Mouse (Mus musculus): ENCODE results near the gene Aldh1a1.
"Not testable (repeated sequence)": the region's sequence is repeated elsewhere in the genome, so short reads cannot be mapped to it uniquely, and the experiment has no call there.

Aldh1a1 gene

GRCm38 (mm10) chr19:20492491-20492890 lies at the start of gene Aldh1a1:
Gene Aldh1a1, plus strand, starts transcription at chr19:20492715.
- no peak for DNase-seq

- no peak for DNase-seq
These were observed 44.7 kb upstream of the Aldh1a1 start for GRCm38 (mm10) chr19:20447807-20448206.

- DNase-seq = peak; percentile 34
These were observed 43.0 kb upstream of the Aldh1a1 start for GRCm38 (mm10) chr19:20449546-20449945.

GRCm38 (mm10) chr19:20451045-20451444 lies 41.5 kb upstream of the Aldh1a1 start:
- no peak for DNase-seq

- DNase-seq = no peak
These were observed 8.0 kb upstream of the Aldh1a1 start for GRCm38 (mm10) chr19:20484497-20484896.

- no peak for DNase-seq
These were observed 565 bp upstream of the Aldh1a1 start for GRCm38 (mm10) chr19:20491950-20492349.

- DNase-seq = no peak
These were observed 4.0 kb downstream of the Aldh1a1 start for GRCm38 (mm10) chr19:20496476-20496875.

GRCm38 (mm10) chr19:20505359-20505758 lies 12.8 kb downstream of the Aldh1a1 start:
- no peak for DNase-seq

GRCm38 (mm10) chr19:20506936-20507615 lies 14.6 kb downstream of the Aldh1a1 start:
- peak; percentile 29 for DNase-seq

- no peak for DNase-seq
These were observed 16.1 kb downstream of the Aldh1a1 start for GRCm38 (mm10) chr19:20508609-20509008.

GRCm38 (mm10) chr19:20511971-20512370 lies 19.5 kb downstream of the Aldh1a1 start:
- no peak for DNase-seq

- no peak for DNase-seq
These were observed 20.7 kb downstream of the Aldh1a1 start for GRCm38 (mm10) chr19:20513181-20513580.

- no peak for DNase-seq
These were observed 21.3 kb downstream of the Aldh1a1 start for GRCm38 (mm10) chr19:20513688-20514361.

- no peak for DNase-seq
These were observed 24.0 kb downstream of the Aldh1a1 start for GRCm38 (mm10) chr19:20516481-20516880.

GRCm38 (mm10) chr19:20529156-20529555 lies 36.6 kb downstream of the Aldh1a1 start:
- DNase-seq = not testable (repeated sequence)

- DNase-seq = no peak
These were observed 37.6 kb downstream of the Aldh1a1 start for GRCm38 (mm10) chr19:20529921-20530696.

GRCm38 (mm10) chr19:20536538-20536937 lies 44.0 kb downstream of the Aldh1a1 start:
- no peak for DNase-seq

- no peak for DNase-seq
These were observed 48.5 kb downstream of the Aldh1a1 start for GRCm38 (mm10) chr19:20541044-20541443.

GRCm38 (mm10) chr19:20541924-20542323 lies 49.4 kb downstream of the Aldh1a1 start:
- DNase-seq = no peak

- DNase-seq = no peak
These were observed 51.3 kb downstream of the Aldh1a1 start for GRCm38 (mm10) chr19:20543816-20544215.

GRCm38 (mm10) chr19:20544941-20545340 lies 52.4 kb downstream of the Aldh1a1 start:
- DNase-seq = no peak

GRCm38 (mm10) chr19:20547025-20547424 lies 54.5 kb downstream of the Aldh1a1 start:
- no peak for DNase-seq

GRCm38 (mm10) chr19:20549409-20549808 lies 56.9 kb downstream of the Aldh1a1 start:
- DNase-seq = no peak

GRCm38 (mm10) chr19:20555365-20555764 lies 62.9 kb downstream of the Aldh1a1 start:
- DNase-seq = no peak
